Mouse (Mus musculus) left cerebral cortex, postnatal 14 days (tissue): ENCODE data around the gene Gnaq. TPM values are rescaled to one million over a fixed set of nuclear protein-coding genes. Genes with fewer than 3 reads are reported as not detected.

ENCODE experiments used
- DNase-seq, 2 experiments: peaks; one replicate each; pipeline ENCODE4 v3.0.0; 2021 to 2022; ENCODE audit warnings: low spot score in 2 of 2, mixed read lengths in 1 of 2
- intact Hi-C: fragments of 180-260 bp; cut with DNase I; formaldehyde crosslinking; loops from one replicate; pipeline ENCODE4 v1.15.1; 2025
- total RNA-seq, 2 experiments: library from RNA; stranded (reverse); gene quantifications; 2 replicates each; pipeline ENCODE4 v1.2.3; 2021

The Gnaq gene
- total RNA-seq, 2 experiments from 2014 or later, result 177 to 181 TPM

GRCm38 (mm10) chr19:16286451-16287175 lies 154.0 kb downstream of the Gnaq start:
- DNase-seq, result no peak
- intact Hi-C loops, result no loop called here

- DNase-seq, result no peak
- intact Hi-C loops, result no loop called here
These were observed 154.7 kb downstream of the Gnaq start for GRCm38 (mm10) chr19:16287307-16287706.

- no peak for DNase-seq
- intact Hi-C loops, result no loop called here
These were observed 155.3 kb downstream of the Gnaq start for GRCm38 (mm10) chr19:16287971-16288370.

GRCm38 (mm10) chr19:16291088-16291487 lies 158.5 kb downstream of the Gnaq start:
- no peak for DNase-seq
- intact Hi-C loops, result no loop called here

GRCm38 (mm10) chr19:16292056-16292608 lies 159.5 kb downstream of the Gnaq start:
- intact Hi-C loops, result no loop called here
- no peak for DNase-seq

DNA sequence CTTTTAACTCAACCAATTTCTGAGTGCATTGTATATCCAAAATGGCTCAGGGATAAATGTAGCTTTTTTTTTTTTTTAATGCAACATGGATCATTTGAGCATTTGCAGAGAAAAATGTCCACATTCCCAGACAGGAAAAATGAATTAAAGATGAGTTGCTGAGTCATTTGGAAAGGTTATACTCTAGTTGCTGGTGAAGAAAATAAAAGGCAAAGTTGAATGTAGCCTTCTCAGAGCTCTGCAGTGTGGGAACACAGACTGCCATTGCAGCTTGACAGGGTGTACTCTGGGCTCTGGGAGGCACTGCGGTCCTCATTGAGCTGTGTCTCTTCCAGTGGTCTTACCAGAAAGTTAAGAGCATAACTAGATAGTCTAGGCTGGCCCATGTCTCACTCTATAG lies 160.3 kb downstream of the Gnaq start:
- DNase-seq, result no peak

DNA sequence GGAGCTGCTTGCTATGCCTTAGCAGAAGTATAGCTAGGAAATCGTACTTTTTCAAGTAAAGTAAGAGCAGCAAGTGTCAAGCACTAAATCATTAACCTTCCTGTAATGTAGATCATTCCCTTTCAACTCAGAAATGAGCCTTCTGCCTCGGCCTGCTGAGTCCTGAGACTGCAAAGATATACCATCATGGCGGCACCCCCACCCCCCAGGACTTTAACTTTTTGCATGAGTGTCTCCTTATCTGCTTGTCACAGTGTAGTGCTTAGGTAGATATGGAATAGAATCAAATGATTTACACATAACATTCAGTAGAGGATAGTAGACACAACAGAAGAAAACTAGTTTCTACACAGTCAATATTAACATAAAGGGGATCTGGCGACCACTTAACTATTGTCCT lies 167.8 kb downstream of the Gnaq start:
- intact Hi-C loops, result no loop called here
- no peak for DNase-seq

More for the DNA sequence above, 160.3 kb downstream of the Gnaq start:
- intact Hi-C loops, result no loop called here

- no peak for DNase-seq
- intact Hi-C loops, result no loop called here
These were observed 168.7 kb downstream of the Gnaq start for GRCm38 (mm10) chr19:16301336-16301735.

GRCm38 (mm10) chr19:16309031-16309430 lies 176.4 kb downstream of the Gnaq start:
- intact Hi-C loops, result no loop called here
- DNase-seq, result no peak

DNA sequence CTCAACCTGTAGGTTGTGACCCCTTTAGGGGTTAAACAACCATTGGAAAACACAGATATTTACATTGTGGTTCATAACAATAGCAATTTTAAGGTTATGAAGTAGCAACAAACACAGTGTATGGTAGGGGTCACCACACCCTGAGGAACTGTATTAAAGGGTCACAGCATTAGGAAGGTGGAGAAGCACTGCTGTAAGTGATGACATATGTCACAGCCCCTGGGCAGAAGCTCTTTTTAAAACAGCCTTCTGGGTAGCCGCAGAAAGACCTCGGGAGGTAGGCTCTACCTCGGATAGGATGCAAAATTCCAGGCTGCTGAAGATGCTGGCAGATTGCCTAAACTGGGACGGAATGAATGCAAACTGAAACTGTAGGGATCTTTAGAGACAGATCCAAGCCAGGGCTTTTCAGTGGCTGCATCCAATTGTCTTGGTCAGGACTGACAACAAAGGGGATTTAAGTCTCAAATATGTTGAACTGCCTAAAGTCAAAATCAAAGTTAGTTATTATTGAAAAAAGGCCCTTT lies 181.7 kb downstream of the Gnaq start:
- intact Hi-C loops, result no loop called here
- DNase-seq, result no peak

DNA sequence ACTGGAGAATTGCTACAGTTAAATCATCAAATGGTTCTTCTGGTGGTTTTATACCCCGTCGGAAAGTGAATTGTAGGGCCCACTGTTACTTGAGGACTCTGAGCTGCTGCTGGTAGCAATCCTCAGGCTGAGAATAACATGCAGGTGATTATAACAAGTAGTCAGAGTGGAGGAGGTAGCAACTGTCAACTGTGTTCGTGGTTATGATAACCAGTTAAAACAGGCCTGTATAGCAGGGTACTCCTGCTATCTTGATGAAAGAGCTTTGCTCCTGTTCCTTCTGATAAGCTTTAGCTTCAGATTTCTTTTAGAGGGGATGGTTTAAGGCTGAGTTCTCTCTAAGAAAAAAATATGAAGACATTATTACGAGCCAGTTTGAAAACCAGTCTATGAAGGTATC lies 182.9 kb downstream of the Gnaq start:
- intact Hi-C loops, result no loop called here
- DNase-seq, result no peak

DNA sequence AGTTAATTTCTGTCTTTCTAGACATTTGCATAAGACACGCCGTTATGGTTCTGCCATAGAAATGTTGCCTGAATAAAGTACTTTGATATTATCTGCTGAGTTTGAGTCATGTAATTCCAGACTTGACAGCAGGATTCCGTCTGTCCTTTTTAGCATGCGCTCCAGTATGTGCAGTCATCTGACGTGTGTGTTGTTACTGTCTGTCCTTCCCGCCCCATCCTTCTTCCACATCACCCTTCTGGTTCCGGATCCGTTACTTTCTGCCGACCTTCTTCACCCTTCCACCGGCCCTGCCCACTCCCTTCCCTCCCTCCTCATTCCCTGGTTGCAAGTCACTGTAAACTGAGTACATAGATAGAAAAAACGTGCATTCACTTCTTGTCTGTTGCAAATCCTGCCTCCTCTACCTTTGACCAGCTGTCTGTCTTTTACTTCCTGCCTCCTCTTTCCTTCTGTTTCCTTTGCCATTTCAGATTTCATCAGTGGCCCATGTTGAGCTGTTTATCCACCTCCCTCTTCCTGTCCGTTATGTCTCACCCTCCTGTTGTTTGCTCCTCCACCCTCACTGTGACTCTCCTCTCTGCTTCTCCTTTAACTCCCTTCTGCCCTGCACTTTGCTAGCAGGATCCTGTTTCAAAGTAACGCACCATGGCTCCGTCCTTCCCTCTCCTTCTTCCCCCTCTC lies 185.6 kb downstream of the Gnaq start:
- no peak for DNase-seq
- intact Hi-C loops, result no loop called here

DNA sequence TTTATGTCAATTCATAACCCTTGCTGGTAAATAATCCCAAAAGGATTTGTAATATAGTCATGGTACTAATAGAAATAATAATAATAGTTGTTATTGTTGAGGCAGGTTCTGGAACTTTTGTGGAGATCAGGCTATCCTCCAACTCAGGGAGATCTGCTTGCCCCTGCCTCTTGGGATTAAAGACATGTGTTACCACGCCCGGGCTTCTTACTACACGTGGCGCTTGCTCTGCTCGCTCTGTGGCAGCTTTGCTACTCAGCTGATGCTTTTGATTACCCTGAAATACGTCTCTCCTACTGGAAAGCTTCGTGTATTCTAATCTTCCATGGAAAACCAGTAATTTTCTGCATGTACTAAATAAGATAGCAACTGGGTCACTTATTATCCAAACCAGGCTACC lies 187.4 kb downstream of the Gnaq start:
- intact Hi-C loops, result loop anchor here (10.0 kb wide), 1 partner anchor 185 kb away; the partner anchor contains the start of gene Gnaq
- no peak for DNase-seq

DNA sequence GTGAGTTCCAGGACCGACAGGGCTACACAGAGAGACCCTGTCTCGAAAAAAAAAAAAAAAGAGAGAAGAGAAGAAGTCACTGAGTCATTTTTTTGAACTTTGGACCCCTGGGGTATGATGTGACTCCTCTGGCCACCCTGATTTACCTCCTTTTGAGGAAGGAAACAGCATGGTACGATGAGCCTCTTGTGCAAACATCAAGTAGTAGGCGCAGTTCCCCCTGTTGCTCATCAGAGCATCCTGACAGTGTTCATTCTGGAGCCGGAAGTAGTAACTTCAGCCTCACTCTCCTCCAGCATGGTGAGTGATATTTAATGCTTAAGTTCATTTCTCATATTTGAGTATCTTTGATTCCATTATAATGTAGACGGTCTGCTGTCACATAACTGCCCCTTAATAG lies 190.4 kb downstream of the Gnaq start:
- intact Hi-C loops, result loop anchor here (10.0 kb wide), 1 partner anchor 188 kb away; the partner anchor contains the start of gene Gnaq
- DNase-seq, result no peak

- no peak for DNase-seq
- intact Hi-C loops, result loop anchor here (10.0 kb wide), 1 partner anchor 189 kb away; the partner anchor contains the start of gene Gnaq
These were observed 191.6 kb downstream of the Gnaq start for GRCm38 (mm10) chr19:16324239-16324638.

- intact Hi-C loops, result loop anchor here (10.0 kb wide), 1 partner anchor 191 kb away; the partner anchor contains the start of gene Gnaq
- no peak for DNase-seq
These were observed 193.3 kb downstream of the Gnaq start for GRCm38 (mm10) chr19:16325911-16326310.

DNA sequence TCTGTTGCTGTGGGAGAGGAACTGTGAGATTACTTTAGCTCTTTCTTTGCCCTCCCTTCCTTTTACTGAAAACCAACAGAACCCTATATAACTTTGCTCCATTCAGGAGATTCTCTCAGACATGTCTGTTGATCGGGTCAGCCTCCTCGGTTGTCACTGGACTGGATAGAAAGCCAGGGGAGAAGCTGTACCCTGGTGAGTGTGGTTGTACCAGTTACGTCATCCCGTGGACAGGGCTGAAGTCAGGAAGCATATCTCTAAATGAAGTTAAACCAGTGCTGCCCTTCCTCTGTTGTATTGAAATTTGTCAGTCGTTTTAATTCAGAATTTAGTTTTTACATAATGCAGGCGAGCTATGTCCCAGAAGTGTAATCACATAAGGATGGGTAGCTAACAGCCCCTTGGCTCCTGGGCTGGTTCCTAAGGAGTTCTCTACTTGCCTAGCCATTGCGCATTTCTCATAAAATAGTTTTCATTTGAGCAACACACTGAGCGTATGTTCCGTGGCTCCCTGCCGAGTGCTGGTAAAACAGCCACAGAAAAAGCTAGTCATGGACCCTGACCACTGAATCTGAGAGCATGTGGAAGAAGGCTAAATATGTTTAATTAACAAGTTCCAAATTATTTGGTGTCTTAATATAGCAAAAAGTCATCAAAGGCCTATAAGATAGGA lies 194.9 kb downstream of the Gnaq start:
- DNase-seq, result no peak
- intact Hi-C loops, result loop anchor here (10.0 kb wide), 1 partner anchor 193 kb away; the partner anchor contains the start of gene Gnaq

GRCm38 (mm10) chr19:16328074-16328850 lies 195.6 kb downstream of the Gnaq start:
- intact Hi-C loops, result loop anchor here (10.0 kb wide), 1 partner anchor 193 kb away; the partner anchor contains the start of gene Gnaq
- peak; percentile 69 to 77 for DNase-seq

DNA sequence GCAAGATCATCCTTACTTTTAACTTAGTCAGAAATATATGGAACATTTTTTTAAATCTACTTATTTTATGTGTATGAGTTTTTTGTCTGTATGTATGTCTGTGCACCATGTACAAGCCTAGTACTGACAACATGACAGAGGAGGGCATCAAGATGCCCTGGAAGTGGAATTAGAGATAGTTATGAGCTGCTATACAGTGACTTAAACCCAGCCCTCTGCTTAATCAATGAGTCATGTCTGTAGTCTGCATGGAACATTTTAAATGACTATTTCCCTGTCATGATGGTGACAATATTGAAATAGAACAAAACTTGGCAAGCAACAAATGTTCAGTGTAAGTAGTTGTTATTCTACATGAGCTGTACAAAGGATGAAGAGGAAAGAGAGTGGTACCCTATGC lies 196.4 kb downstream of the Gnaq start:
- DNase-seq, result no peak
- intact Hi-C loops, result loop anchor here (10.0 kb wide), 1 partner anchor 194 kb away; the partner anchor contains the start of gene Gnaq
